Mouse (Mus musculus): ENCODE results near the gene Trim8. TPM values are rescaled to one million over a fixed set of nuclear protein-coding genes. Genes with fewer than 3 reads are reported as not detected.

Gene Trim8
- polyA plus RNA-seq, 1 experiment from 2014 or later = 27.1 TPM

DNA sequence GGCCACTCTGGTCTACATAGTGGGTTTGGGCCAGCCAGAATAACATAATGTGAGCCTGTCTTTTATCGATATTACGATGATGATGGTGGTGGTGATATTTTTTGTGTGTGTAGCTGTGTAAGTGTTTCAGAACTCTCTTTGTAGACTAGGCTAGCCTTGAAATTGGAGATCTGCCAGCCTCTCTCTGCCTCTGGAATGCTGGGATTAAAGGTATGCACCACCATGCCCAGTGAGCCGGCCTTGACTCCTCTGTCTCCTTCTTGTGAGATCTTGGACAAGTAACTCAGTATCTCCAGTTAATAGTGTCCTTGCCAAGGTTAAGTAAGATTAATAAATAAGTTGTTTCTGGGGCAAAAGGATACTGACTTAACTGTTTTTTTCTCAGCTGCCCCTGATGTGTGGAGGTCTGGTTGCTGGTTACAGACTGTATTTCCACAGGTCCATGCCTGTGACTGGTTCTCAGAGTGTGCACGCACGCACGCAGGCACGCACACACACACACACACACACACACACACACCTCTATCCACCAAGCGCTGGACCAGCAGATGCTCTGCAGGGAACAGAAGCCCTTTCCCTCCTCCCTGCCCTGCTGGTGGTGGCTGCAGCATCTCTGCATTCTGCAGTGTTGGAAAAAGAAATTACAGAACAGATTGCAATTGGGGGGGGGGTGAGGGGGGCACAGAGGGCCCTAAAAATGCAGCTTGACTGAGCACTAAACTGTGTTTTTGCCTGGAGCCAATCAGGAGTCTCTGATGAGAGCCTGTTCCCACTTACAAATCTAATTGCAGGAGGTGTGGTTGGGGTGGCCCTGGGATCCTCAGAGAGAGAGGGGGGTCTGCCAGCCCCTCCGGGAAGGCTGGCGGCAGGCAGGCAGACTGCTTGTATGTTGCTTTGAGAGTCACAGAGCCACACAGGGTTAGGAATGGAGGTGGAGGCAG, 24.5 kb downstream of the Trim8 start:
- Histone ChIP-seq H3K27me3 (replicated peaks; ENCODE audit: control insufficient read depth, insufficient read depth, low read length) (no peaks in the 10 kb centered on the region), H3K9ac (ENCODE audit: low read depth, low read length) (no peak overlapping the region), H3K4me1 (ENCODE audit: control insufficient read depth, insufficient read depth, low read length) (peaks cover 76% of the 10 kb centered on the region), H3K4me3 (ENCODE audit: low read depth, low read length) (no peak overlapping the region), H3K36me3 (ENCODE audit: control insufficient read depth, insufficient read depth, low read length) (no peaks in the 10 kb centered on the region), H3K27ac (replicated peaks; ENCODE audit: low read depth, low read length) (peak overlapping the region; percentile 24; the same call in 1 of the 2 replicates), H3K4me2 (ENCODE audit: low read depth, low read length) (no peak overlapping the region), H3K9me3 (ENCODE audit: control insufficient read depth, low read length) (no peaks in the 10 kb centered on the region)
- 35% methylated on average over 10 of the region's 10 CpGs for WGBS
- no peak for ATAC-seq (ENCODE audit: low read depth)
- peak; percentile 27 for DNase-seq (ENCODE audit: low spot score)

- H3K9me3 ChIP-seq (ENCODE audit: control insufficient read depth, low read length) = no peaks in the 10 kb centered on the region
- H3K36me3 ChIP-seq (ENCODE audit: control insufficient read depth, insufficient read depth, low read length) = no peaks in the 10 kb centered on the region
- peaks cover 87% of the 10 kb centered on the region for H3K4me1 ChIP-seq (ENCODE audit: control insufficient read depth, insufficient read depth, low read length)
- 17% methylated on average over 17 of the region's 17 CpGs for WGBS
- peak overlapping the region; percentile 10 for H3K9ac ChIP-seq (ENCODE audit: low read depth, low read length)
- no peaks in the 10 kb centered on the region for H3K27me3 ChIP-seq (replicated peaks; ENCODE audit: control insufficient read depth, insufficient read depth, low read length)
- no peak for ATAC-seq (ENCODE audit: low read depth)
- peak overlapping the region; percentile 21 for H3K4me3 ChIP-seq (ENCODE audit: low read depth, low read length)
- DNase-seq (ENCODE audit: low spot score) = no peak
- peak overlapping the region; percentile 64 for H3K27ac ChIP-seq (replicated peaks; ENCODE audit: low read depth, low read length)
- peak overlapping the region; percentile 49 for H3K4me2 ChIP-seq (ENCODE audit: low read depth, low read length)
Measured at GRCm38 (mm10) chr19:46527632-46528528, 26.4 kb downstream of the Trim8 start.

DNA sequence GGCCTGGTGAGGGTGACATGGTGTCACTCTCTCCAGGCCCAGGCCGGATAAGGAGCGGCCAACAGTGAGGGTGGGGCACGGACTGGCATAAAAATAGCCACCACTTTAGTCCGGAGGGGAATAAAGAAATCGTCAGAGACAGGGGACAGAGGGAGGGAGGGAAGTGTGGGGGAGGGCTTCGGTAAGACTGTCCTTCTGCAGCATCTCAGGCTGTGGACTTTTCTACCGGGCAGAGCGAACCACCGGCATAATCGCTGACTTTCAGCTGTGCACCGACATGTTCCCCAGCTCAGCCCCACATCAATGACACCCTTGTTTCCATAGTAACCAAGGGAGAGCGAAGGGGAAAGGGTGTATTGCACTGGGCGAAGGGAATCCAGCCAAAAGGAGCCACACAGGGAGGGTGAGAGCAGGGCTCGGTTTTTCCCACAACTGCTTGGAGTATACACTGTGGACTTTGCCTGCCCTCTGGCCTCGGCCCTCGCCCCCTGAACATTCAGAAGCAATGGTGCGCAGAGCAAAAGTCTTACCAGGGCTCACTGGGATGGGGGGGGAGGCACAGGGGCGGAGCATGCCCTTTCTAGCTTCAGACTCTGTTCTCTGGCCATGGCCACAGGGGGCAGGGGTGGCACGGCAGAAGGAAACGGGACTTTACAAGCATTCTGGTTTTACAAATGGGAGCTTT, 27.2 kb downstream of the Trim8 start:
- peak; percentile 85 for DNase-seq (ENCODE audit: low spot score)

DNA sequence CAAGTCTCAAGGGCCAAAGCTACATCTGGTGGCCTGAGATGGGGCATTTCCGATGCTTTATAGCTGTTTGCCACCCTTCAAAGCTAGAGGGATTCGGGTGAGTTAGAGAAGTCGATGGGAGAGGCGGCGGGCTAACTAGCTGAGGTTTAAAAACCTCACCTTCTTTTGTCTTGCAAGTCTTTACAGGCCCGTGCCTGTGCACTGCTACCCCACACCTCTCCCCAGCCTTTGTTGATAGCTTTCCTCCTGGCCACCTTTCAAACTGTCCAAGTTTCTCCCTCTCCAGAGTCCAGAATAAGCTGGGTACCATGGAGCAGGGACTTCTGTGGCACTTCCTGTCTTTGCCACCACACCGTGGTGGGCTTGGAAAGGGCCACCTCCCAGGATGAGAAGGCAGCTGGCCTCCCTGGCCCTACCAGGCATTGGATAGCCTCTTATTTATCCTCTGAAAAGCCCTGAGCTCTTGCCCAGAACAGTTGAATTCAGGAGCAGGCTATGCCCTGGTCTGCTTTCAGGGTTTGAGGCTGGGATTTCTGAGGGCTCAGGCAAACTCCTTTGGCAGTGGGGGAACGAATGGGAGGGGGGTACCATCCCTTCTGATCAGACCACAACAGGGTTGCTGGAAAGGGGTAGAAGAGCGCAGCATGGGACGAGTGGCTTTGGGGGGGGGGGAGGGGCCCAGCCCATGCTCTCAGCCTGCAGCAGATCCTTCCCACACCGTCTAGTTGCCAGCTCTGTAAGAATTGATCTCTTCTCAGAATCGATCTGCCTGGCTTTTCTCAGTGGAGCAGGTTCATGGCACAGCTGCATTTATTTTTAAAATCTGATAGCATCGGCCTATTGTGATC, 28.3 kb downstream of the Trim8 start:
- Histone ChIP-seq H3K27ac (replicated peaks; ENCODE audit: low read depth, low read length) (peak overlapping the region; percentile 64), H3K9ac (ENCODE audit: low read depth, low read length) (peak overlapping the region; percentile 9), H3K4me3 (ENCODE audit: low read depth, low read length) (no peak overlapping the region), H3K9me3 (ENCODE audit: control insufficient read depth, low read length) (no peaks in the 10 kb centered on the region), H3K4me1 (ENCODE audit: control insufficient read depth, insufficient read depth, low read length) (peaks cover 73% of the 10 kb centered on the region), H3K27me3 (replicated peaks; ENCODE audit: control insufficient read depth, insufficient read depth, low read length) (no peaks in the 10 kb centered on the region), H3K36me3 (ENCODE audit: control insufficient read depth, insufficient read depth, low read length) (no peaks in the 10 kb centered on the region), H3K4me2 (ENCODE audit: low read depth, low read length) (peak overlapping the region; percentile 49)
- WGBS = 13% methylated on average over 13 of the region's 13 CpGs
- DNase-seq (ENCODE audit: low spot score) (peak; percentile 47), ATAC-seq (ENCODE audit: low read depth) (no peak)

More for the DNA sequence above, 27.2 kb downstream of the Trim8 start:
- WGBS = 4% methylated on average over 20 of the region's 20 CpGs
- ATAC-seq (ENCODE audit: low read depth) = peak; percentile 53
- Histone ChIP-seq H3K4me3 (ENCODE audit: low read depth, low read length) (peak overlapping the region; percentile 21), H3K27ac (replicated peaks; ENCODE audit: low read depth, low read length) (peak overlapping the region; percentile 64), H3K9ac (ENCODE audit: low read depth, low read length) (peak overlapping the region; percentile 9), H3K4me2 (ENCODE audit: low read depth, low read length) (peak overlapping the region; percentile 49), H3K27me3 (replicated peaks; ENCODE audit: control insufficient read depth, insufficient read depth, low read length) (no peaks in the 10 kb centered on the region), H3K36me3 (ENCODE audit: control insufficient read depth, insufficient read depth, low read length) (no peaks in the 10 kb centered on the region), H3K4me1 (ENCODE audit: control insufficient read depth, insufficient read depth, low read length) (peaks cover 84% of the 10 kb centered on the region), H3K9me3 (ENCODE audit: control insufficient read depth, low read length) (no peaks in the 10 kb centered on the region)

DNA sequence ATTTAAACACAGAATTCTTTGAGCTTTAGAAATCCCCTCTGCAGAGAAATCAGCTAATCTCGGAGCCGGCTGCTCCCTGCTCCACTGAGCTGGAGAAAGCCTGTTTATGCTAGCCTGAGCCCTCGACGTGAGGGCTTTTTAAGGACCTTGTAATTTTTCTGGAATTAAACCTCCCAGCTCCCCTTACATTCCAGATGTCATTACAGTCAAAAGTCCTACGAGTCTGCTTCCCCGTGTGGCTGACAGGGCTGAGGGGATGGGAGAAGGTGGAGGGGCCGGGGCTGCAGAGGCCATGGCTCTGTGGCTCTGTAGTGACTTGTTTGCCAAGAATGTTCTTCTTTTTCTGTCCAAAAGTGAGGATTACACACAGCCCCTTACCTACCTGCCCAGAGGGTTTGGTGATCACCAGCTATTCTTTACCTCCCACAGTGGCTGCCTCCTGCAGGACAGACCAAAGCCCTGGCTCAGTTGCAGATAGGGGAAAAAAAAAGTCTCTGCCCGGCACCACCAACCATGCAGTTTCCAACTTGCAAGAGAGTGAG, 29.0 kb downstream of the Trim8 start:
- no peaks in the 10 kb centered on the region for H3K9me3 ChIP-seq (ENCODE audit: control insufficient read depth, low read length)
- H3K4me3 ChIP-seq (ENCODE audit: low read depth, low read length) = no peak overlapping the region
- DNase-seq (ENCODE audit: low spot score) (peak; percentile 78), ATAC-seq (ENCODE audit: low read depth) (0 out of 2 replicates have a peak, but pooled peaks have one; percentile 1)
- H3K4me2 ChIP-seq (ENCODE audit: low read depth, low read length) = peak overlapping the region; percentile 30
- H3K27ac ChIP-seq (replicated peaks; ENCODE audit: low read depth, low read length) = peak overlapping the region; percentile 64
- WGBS = 12% methylated on average over 8 of the region's 8 CpGs
- no peaks in the 10 kb centered on the region for H3K36me3 ChIP-seq (ENCODE audit: control insufficient read depth, insufficient read depth, low read length)
- H3K27me3 ChIP-seq (replicated peaks; ENCODE audit: control insufficient read depth, insufficient read depth, low read length) = no peaks in the 10 kb centered on the region
- H3K9ac ChIP-seq (ENCODE audit: low read depth, low read length) = peak overlapping the region; percentile 50
- peaks cover 66% of the 10 kb centered on the region for H3K4me1 ChIP-seq (ENCODE audit: control insufficient read depth, insufficient read depth, low read length)

GRCm38 (mm10) chr19:46531071-46532030, 29.8 kb downstream of the Trim8 start:
- H3K27ac ChIP-seq (replicated peaks; ENCODE audit: low read depth, low read length) = peak overlapping the region; percentile 78
- H3K4me3 ChIP-seq (ENCODE audit: low read depth, low read length) = no peak overlapping the region
- peaks cover 58% of the 10 kb centered on the region for H3K4me1 ChIP-seq (ENCODE audit: control insufficient read depth, insufficient read depth, low read length)
- no peaks in the 10 kb centered on the region for H3K36me3 ChIP-seq (ENCODE audit: control insufficient read depth, insufficient read depth, low read length)
- no peaks in the 10 kb centered on the region for H3K9me3 ChIP-seq (ENCODE audit: control insufficient read depth, low read length)
- 7% methylated on average over 16 of the region's 16 CpGs for WGBS
- H3K4me2 ChIP-seq (ENCODE audit: low read depth, low read length) = peak overlapping the region; percentile 30
- DNase-seq (ENCODE audit: low spot score) = peak; percentile 70
- no peak for ATAC-seq (ENCODE audit: low read depth)
- 0 out of 2 replicates have a peak overlapping the region, but pooled peaks have one; percentile 37 for H3K9ac ChIP-seq (ENCODE audit: low read depth, low read length)
- H3K27me3 ChIP-seq (replicated peaks; ENCODE audit: control insufficient read depth, insufficient read depth, low read length) = no peaks in the 10 kb centered on the region
